Mouse (Mus musculus) urinary bladder, postnatal 10 days (tissue): ENCODE results near the gene E2f8.

Experiments used
- DNase-seq: peaks from one replicate; pipeline ENCODE4 v3.0.0; 2022; ENCODE audit warnings: low spot score

E2f8 gene

DNA sequence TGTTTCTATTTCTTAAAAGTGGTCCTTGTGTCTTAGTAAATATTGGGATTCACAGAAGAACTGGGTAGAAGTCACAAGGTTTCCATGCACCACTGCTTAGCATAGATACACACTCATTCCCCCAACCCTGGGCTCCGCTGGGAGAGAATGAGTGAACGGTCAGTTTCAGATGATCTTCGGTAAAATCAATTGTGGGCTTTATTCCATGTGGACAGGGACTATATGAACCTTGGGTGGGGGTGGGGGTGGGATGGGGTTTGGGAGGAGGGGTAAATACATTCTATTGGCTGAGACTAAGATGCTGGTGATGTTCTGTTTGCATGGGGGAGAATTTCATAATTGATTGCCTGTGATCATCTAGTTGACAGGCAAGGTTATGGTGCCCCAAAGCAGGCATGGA, 25.9 kb downstream of the E2f8 start:
- DNase-seq, result no peak

DNA sequence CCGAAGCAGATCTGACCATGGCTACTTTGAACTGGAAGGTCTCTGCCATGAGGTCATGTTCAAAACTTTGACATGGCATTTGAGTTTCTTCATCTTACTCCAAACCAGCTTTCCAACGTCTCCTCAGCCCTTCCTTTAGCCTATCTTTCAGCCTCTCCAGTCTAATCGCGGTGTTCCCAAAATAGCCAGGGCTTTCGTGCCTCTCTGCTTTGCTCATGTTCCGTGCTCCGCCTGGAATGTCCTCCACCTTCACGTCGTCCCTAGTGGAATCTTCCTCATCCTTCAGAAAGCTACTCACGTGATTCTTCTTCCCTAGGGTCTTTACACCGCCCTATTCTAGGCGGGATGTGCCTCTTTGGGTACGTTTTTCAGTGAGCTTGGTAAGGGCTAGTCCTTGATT, 27.9 kb downstream of the E2f8 start:
- DNase-seq, result no peak

DNA sequence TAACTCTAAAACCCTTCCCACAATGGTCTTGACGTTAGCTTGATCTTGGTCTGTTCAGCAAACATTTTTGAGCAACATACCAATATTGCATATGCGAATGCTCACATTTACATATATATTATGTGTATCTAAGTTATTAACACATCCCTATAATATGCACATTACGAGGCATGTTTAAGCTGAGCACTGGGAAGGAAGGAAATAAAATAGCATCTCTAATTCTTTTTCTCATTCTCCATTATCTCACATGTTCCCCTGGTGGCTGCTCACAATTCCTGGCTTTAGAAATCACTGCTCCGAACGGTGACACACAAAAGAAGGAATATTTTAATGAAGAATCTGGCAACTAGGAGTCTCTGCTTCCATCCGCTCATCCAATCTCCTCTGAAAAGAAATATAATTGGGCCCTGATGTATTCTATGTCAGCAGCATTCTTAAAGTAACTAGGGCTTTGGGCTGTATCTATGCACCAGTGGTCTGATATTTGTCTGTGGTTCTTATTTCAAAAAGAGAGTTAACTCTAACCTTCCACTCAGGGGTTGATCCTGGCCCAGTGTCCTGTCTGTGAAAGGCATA, 29.8 kb downstream of the E2f8 start:
- DNase-seq, result no peak

DNA sequence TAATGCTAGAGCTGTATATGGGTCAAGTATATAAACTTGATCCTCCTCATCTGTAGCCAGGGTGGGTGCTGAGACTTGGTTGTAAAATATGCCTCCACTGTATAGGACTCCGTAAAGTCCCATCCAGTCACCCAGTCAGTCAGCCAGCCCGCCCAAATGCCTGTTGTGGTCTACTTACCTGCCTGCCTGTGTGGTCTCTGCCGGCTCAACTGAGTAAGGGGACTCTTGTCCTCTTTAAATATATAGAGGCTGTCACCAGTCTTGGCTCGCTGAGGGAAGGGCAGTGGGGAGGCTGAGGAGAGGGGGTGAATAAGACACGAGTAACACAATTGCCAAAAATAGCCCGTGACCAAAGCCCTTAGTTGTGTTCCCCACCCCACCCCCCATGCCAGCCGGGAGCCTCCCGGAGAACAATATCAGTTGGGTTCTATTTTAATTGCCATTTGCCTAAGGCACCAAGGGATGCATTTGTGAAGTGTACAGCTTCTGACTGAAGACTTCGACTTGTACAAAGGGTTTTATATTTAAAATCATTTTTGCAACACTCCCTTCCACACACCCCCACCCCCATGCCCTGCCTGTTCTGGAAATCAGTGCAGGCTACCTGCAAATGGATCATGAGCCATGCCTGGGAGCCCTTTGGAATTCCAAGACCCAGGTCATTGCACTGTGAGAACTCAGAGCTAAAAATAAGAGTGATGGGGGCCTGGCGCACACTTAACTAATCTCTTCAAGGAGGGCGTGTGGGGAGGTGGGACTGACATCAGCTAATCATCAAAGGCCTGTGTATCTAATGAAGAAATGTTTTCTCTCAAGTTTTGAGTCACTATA, 33.4 kb downstream of the E2f8 start, which contains the start of gene Csrp3:
Gene Csrp3 (minus strand): TSS at position 214 of the 831 bp plus-strand sequence.
- DNase-seq, result no peak

DNA sequence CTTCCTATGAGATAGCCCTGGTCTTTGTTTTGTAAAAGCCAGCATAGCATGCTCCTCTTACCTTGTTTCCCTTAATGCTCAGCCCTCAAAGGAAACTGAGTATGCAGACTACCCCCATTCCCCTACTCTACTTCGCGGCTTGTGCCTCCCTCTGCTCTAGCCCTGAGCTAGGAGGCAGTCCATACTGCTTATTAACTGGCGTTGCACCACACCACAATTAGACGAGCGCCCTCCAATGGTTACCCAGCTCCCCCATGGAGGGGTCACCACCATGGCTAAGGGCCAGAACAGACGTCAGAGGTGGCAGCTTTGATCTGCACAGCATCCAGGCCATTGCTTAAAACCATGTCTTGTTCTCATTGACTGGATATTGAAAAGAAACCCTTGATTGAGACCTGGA, 34.6 kb downstream of the E2f8 start:
- no peak for DNase-seq

DNA sequence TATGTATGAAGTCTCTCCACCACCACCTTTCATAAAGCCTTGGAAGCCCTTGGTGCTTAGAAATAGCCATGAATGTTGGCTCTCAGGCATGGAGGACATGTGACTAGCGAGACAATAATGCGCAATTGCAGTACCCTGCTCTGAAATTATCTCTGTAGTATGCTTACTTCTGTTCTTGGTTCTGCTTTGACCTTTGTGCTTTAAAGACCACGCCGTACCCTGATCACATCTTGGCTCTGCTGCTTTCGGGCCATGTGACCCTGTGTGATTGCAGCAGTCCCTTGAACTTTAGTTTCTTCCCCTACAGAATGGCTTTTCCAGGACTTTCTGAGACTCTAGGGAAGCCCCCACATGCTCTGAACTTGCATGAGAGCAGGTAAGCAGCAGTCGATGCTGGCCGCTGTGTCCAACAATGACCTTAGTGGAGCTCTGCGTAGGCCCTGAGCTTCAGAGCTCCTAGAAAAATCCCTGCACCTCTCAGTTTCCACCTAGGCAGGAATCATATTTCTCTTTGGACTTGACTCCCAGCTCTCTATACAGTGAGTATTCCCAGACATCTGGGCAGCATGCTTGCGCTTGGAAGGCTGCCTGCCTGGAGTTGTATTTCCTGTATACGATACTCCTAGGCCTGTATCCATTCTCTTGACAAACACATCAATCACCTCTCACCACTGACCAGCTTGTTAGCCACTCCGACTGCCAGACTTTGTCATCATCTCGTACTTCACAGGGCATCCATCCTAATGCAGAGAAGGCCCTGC, 36.0 kb downstream of the E2f8 start:
- no peak for DNase-seq

DNA sequence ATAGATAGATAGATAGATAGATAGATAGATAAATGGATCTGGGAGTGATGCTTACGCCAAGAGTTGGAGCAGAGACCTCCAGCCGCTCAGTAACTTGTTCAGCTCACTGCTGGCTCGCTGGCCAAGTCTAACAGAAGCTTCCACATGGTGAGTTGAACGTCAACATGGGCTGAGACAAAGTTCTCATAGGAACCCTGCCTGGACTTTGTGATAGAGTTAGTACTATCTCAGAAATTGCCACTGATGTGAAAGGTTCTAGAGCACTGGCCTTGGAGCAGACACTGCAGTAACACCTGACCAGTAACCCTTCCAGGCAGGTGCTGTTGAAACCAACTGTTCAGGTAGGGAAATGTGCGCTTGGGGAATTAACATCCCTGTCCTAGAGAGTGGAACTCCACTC, 37.9 kb downstream of the E2f8 start:
- DNase-seq, result no peak

DNA sequence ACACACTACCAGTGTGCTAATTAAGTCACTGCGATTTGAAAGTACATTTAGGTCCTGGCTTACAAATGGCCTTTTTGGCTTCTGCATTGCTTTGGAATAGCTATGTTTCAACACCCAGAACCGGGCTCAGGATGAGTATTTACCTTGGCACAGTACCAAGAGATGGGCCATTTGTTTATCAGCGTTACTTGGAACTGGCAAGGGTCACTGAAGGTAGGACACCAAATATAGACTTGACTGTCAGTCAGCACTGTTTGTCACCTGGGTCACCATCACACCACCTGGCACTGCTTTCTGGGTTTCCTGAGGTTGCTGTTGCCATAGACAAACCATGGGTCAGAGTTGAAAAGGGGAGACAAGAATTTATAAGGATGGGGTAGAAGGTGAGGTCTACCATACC, 39.0 kb downstream of the E2f8 start:
- no peak for DNase-seq

DNA sequence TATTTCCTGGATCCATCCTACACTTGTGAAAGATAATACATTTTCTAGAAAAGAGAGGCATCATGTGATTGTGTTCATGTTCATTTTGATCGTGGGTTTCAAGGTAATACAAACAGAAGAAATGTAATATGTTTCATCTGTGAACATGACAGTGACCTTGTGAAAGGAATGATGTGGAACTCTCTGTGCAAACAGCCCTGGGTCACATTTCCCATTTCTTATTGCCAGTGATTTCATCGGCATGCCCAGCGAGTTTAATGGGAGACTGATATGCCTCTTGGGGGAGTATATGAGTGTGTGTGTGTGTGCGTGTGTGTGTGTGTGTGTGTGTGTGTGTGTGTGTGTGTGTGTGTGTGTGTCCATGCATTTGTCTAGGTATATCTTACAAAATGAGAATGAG, 39.9 kb downstream of the E2f8 start:
- DNase-seq, result no peak

DNA sequence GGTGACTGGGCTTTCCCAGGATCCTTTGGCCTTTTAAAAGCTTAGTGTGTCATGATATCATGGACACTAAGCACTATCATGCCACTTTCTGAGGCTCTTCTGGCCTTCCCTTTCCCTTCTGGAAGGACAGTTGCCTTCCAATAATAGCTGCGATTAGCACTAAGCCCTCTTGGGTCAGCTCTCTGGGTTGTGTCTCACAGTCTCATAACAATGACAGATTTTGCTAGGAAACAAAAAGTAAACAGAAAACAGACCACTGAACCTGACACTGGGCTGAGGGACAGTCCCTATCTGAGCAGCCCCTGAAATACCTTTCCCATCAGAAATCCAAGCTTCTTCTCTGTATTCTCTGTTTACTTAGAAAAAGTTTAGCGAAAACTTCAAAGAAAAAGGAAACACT, 40.9 kb downstream of the E2f8 start:
- DNase-seq, result no peak

DNA sequence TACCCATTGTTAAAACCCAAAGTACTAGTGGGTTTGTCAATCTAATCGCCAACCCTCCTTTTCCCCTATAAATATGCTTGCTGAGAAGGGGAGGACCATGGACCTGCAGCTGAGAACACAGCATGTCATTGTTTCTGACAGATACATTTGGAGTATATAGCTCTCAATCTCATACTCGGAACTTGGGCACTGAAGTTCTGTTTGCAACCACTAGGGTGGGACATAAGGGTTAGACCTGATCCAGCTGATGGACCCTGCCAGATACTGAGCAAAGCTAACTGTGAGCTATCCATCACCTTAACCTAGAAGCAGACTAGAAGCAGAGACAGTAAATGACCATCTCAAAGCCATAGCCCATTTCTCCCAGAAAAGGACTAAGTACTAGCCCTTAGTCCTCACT, 43.0 kb downstream of the E2f8 start:
- DNase-seq, result no peak

DNA sequence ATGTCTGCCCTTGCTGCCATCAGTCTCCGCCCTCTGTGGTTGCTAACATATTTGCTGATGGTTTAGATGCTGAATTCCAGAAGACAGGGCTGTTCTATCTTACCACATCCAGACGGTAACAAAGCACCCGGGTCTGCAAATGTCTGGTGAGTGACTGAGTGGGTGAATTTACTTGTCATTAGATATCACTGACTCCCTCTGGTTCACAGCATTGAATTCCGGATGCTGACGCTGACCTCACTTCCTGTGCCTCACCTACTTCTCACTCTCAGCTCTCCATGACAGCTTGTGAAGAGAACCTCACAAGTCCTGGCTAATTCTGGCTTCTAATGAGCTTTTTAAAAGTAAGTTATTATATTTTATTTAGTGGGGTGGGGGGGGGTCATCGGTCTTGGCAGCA, 44.4 kb downstream of the E2f8 start:
- no peak for DNase-seq

DNA sequence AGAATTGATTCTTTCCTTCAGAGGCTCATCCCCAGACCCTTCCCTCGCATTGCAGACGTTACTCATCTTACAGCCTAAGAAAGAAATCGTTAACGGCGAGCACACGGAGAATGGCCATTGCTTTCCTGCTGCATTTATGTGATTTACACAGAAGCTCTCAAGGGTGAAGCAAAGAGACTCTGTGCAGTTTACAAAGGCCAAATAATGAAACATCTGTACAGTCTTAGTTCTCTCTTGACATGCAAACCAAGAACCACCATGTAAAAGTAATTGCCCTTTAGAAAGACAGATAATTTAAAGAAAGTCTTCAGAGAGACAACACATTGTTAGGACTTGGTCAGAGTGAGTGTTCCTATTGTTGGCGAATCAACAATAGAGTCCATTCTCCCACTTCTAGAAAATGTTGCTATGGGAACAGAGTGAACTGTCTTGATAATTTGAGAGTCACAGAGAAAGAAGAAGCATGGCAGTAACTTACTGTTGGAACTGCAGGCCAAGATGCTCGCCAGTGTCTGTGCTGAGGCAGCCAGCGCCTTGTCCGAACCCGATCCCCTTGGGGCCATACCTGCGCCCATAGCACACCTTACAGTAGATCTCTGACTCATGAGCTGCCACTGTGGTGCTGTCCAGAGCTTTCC, 46.3 kb downstream of the E2f8 start:
- no peak for DNase-seq

DNA sequence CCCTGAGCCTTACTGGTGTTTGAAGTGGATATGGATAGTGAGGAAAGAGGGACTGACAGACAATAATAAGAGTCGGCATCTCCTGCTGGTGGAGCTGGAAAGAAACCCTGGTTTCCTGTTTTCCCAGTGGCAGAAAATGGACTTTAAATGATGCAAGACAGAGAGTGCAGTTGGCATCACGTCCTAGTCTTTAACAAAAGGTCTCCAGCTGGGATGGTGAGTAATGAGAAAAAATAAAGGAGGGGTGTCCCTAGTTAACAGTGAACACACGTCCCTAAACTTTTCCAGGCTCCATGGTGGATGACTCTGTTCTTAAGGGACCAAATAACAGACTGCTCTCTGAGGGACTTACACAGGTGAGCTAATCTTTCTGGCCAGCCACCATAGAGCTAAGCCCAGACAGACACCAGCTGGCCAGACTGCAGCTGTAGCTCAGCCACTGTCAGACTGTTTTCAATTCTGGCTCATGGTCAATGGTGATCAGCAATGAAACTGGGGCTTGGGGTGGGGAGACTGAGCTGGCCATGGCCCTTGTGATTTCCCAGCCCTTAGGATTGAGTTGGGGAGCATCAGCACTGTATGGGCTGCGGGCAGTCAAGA, 46.9 kb downstream of the E2f8 start:
- DNase-seq, result no peak

DNA sequence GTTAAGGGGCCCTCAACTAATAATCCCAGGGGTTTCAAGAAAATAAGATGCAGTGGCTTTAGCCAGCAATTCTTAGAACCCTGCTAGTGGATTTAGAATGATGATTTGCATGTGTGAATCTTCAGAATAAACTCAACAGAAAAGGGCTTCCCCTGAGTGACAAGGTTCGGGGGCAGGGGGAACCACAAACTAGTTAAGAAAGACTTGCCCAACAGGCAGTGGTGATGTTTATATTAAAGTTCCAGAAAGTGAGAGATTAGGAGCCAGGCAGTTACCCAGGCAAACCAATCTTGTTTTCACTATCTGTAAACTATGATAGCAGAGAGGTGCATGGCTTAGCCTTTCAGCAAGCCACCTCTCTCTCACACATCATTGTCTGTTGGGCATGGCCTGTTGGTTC, 48.7 kb downstream of the E2f8 start:
- no peak for DNase-seq

DNA sequence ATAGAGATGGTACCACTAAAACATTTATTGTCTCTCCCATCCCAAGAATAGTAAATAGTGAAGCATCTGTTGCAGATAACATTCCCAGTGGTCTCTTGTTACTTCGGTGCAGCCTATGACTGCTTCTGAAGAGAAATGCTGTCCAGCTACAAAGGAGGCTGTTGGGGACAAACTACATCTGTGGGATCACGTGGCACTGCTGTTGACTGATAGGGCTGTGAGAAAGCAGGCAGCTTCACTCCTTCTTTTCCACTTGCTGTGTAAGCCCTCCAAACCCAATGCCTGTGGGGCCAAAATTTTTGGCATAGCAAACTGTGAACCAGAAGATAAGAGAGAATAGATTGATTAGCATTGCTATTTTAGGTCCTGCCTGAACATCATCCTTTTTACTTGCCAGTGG, 51.0 kb downstream of the E2f8 start:
- DNase-seq, result no peak

DNA sequence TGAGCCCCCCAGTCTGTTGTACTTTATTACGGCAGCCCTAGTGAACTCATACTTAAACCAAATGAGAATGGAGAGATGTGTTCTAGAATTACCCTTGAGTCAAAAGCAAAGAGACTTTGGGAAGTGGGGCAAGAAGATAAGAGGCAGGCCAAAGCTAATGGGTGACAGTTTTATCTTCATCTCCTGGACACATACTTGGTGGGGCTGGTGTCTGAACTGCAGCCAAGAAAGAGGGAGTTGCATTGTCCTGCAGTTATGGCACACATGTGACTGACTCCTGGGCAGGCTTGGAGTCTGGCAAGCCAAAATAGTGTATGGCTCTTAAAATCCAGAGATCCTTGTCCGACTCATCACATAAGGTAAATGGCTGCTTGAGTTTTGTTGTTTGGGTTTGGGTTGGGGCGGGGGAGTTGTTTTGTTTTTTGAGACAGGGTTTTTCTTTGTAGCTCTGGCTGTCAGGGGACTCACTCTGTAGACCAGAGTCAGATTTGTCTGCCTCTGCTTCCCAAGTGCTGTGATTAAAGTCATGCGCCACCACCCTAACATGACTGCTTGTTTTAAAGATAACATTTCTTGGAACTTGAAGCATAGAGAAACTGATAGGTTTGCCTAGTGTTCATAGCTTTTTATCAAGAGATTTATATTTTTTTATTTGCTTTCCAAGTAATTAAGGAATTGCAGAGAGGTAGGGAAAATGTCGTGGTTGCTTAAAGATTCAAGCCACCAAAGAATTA, 52.1 kb downstream of the E2f8 start:
- DNase-seq, result no peak

DNA sequence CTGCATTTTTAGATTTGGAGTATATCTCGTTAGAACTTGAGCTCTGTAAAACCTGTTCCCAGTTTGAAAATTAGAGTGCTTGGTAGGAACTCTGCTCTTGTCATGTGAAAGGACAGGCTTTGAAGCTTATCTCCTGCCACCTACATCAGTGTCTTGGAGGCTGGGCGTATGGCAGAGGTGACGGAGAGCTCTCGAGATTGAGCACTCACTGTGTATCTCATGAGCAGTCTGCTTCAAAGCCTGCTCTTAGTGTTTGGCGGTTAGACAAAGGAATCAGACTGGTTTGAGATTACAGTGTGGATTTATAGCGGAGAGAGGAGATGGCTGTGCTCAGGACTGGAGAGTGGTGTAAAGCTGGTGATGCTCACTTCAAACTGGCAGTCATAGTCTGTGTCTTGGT, 56.2 kb downstream of the E2f8 start:
- no peak for DNase-seq

DNA sequence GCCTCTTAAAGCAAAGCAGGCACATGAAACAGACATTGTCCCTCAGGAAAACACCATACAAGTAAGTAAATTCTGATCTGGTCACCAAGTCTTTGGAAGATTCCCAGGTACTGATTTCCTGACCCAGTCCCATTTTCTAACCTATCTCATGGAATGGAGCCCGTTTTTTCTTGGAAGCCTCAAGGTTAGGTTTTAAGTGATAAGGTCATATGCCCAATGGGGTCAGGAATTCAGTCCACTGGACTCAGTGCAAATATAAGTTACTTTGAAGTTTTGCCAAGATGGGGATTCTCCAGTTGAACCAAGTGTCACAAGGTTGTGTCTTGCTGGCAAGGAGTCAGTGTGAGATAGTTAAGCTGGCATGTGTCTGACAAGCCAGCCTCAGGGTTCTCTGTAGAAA, 56.7 kb downstream of the E2f8 start:
- DNase-seq, result no peak

DNA sequence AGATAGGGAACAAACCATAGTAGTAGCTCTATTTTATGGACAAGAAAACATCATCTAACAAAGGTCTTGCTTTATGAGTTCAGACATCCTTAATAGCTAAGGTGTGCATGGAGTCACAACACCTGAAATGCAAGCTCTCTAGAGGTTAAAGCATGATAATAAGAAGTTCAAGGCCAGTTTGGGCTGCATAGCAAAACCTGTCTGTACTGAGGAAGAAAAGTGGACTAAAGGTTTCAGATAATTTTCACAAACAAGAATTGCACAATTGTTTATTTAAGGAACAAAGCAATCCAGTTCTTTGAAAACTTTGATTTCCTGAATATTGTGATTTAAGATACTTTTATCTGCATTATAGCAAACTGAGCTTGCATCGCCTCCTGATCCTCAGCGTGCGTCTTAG, 57.8 kb downstream of the E2f8 start:
- DNase-seq, result no peak

DNA sequence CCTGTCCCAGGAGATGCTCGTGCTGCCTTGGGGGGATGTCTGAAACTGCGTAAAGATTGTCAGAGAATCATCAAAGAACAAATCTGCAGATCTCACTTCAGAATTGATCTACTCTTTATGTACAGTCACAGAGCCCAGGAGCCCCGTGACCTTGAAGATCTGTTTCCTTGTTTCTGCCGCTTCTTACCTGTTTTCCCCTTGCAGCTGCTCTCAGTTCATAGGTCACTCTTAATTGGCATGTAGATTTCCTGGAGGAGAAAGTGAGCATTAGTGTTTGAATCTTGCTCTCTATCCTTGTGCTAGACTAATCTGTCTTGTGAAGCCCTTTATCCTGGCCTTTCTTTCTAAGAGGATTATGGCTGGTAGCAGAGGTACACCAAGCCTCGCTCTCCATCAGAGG, 59.7 kb downstream of the E2f8 start:
- no peak for DNase-seq
